Mouse (Mus musculus) C2C12 (cell line): Measurements from ENCODE around the gene Ccdc84.

Experiments
- CTCF ChIP-seq: IDR thresholded peaks from one replicate; pipeline ENCODE4 v1.5.1; 2011; ENCODE audit not compliant: control insufficient read depth, insufficient read depth, insufficient read length
- FOSL1 ChIP-seq: IDR thresholded peaks from one replicate; pipeline ENCODE4 v1.8.0; 2011; ENCODE audit warnings: mild to moderate bottlenecking, low read length; ENCODE audit not compliant: poor library complexity, insufficient read depth, severe bottlenecking
- MAX ChIP-seq: IDR thresholded peaks from one replicate; pipeline ENCODE4 v1.6.1; 2011; ENCODE audit warnings: mild to moderate bottlenecking, control low read depth

DNA sequence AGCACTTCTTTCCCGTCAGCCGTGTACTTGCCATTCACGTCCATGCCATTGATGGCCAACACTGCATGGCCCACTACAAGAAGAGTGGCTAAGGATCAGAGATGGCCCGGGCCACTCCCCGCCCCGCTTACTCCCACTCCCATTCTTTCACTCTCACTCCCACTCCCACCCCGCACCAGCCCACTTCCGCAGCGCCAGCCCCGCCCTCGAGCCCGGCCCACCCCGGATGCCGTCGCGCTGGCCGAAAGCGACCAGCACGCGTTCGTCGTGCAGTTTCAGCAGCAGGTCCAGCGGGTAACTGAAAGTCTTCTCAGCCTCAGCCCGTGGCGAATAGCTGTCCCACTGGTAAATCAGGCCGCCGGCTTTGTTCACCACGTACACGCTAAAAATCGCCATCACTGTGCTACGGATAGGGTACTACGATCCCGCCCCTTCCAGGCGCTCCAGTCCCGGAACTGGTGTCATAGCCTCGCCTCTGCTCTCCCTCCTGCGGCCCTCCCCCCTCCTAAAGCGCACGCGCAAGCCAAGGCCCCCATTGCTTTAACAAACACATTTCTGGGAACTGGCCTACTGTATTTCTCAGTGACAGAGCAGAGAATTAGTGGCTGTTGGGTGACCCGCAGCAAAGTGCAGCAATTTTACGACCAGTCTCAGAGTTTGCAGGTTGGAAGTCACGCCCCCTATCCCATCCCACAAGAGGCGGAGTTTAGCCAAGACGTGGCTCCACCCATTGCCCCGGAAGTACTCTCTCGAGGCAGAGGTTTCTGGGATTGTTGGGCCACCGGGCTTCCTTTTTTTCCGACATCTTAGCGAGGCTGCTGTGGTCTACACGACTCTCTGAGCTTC is 11.2 kb downstream of the Ccdc84 start, which contains the start of the genes Rps25 and Trappc4:
- TF ChIP-seq MAX: no peak
- TF ChIP-seq CTCF: no peak
- no peak for TF ChIP-seq FOSL1
